Mouse (Mus musculus): Measurements from ENCODE around the gene March1.

- TF ChIP-seq CTCF (IDR thresholded peaks at IDR 0.05; ENCODE audit: borderline replicate concordance, insufficient read depth, low read depth, low read length) (no peak), POLR2A (IDR thresholded peaks at IDR 0.05; ENCODE audit: borderline replicate concordance, insufficient read depth, low read length) (no peak)
Observed at GRCm38 (mm10) chr8:66203814-66204438, 586.2 kb downstream of the March1 start.

Measured in cerebellum, adult 2 months (tissue).